Mouse (Mus musculus) hindbrain, postnatal 0 days (tissue): ENCODE results near the gene Tacr1. TPM values are rescaled to one million over a fixed set of nuclear protein-coding genes. Genes with fewer than 3 reads are reported as not detected.

Experiments
- ATAC-seq: fragments of 200-750 bp; cut with Nextera tagmentation; 2 replicates; pipeline ENCODE4 v1.8.0; 2017; ENCODE audit warnings: mild to moderate bottlenecking, moderate TSS enrichment, moderate library complexity
- DNase-seq: peaks from one replicate; pipeline ENCODE4 v3.0.0-alpha.2; 2015; ENCODE audit warnings: low spot score
- H3K27ac ChIP-seq: fragments of 300-500 bp; sonication (generic); 2 replicates; pipeline ENCODE4 v1.5.1; 2014; ENCODE audit warnings: mild to moderate bottlenecking
- H3K27me3 ChIP-seq: fragments of 300-500 bp; sonication (generic); 2 replicates; pipeline ENCODE4 v1.6.1; 2014; ENCODE audit warnings: low read length, mixed read lengths; ENCODE audit not compliant: insufficient read depth
- H3K36me3 ChIP-seq: fragments of 300-500 bp; sonication (generic); 2 replicates; pipeline ENCODE4 v1.6.1; 2014; ENCODE audit warnings: low read length, mixed read lengths; ENCODE audit not compliant: insufficient read depth
- H3K4me1 ChIP-seq: fragments of 300-500 bp; sonication (generic); 2 replicates; pipeline ENCODE4 v1.6.1; 2014; ENCODE audit warnings: antibody characterized with exemption, low read length, mixed read lengths; ENCODE audit not compliant: insufficient read depth
- H3K4me2 ChIP-seq: fragments of 300-500 bp; sonication (generic); 2 replicates; pipeline ENCODE4 v1.6.1; 2014; ENCODE audit warnings: low read depth, mild to moderate bottlenecking, low read length, moderate library complexity, mixed read lengths
- H3K4me3 ChIP-seq: fragments of 300-500 bp; sonication (generic); 2 replicates; pipeline ENCODE4 v1.5.1; 2014; ENCODE audit warnings: low read length
- H3K9ac ChIP-seq: fragments of 300-500 bp; sonication (generic); replicated peaks from 2 replicates; pipeline ENCODE4 v1.6.1; 2014; ENCODE audit warnings: mild to moderate bottlenecking, low read length, moderate library complexity, mixed read lengths
- H3K9me3 ChIP-seq: fragments of 300-500 bp; sonication (generic); 2 replicates; pipeline ENCODE4 v1.6.1; 2016; ENCODE audit warnings: low read length, mixed read lengths
- CTCF ChIP-seq: IDR thresholded peaks from 2 replicates; pipeline ENCODE4 v1.5.1; 2016; ENCODE audit warnings: antibody characterized with exemption, control low read depth, low read depth
- WGBS: fragments of 180-500 bp; shearing (Covaris S2); extraction: QIAGEN DNeasy Blood & Tissue Kit; methylation state at CpG from one replicate; pipeline ENCODE4 v1.1.7; 2014; 5-methylcytosine and 5-hydroxymethylcytosine counted together
- polyA plus RNA-seq: library from polyadenylated mRNA; unstranded; fragments of >200 nt; fragmentation: Nextera tagmentation; extraction: Ambion mirVana; gene quantifications from 2 replicates; pipeline ENCODE4 v1.2.1, GENCODE M21; 2015
- total RNA-seq: library from RNA; depleted of rRNA; stranded (reverse); fragments of >200 nt; gene quantifications from 2 replicates; pipeline ENCODE4 v1.2.3, GENCODE M21; 2014; rRNA removed

The Tacr1 gene
- total RNA-seq = 5.3 and 7.6 TPM in 2 replicates
- 2.4 and 2.9 TPM in 2 replicates for polyA plus RNA-seq

- no peak for TF ChIP-seq CTCF
- peak; percentile 86 for DNase-seq
- H3K4me1 ChIP-seq = no peaks in the 10 kb centered on the region
- H3K27ac ChIP-seq = no peak within 1 kb of the TSS
- H3K4me3 ChIP-seq = peak within 1 kb of the TSS; percentile 40
- no peaks in the 10 kb centered on the region for H3K9me3 ChIP-seq
- H3K4me2 ChIP-seq = peak within 1 kb of the TSS; percentile 80
- peak within 1 kb of the TSS; percentile 13; the same call in 1 of the 2 replicates for H3K9ac ChIP-seq
- under 1% methylated on average over 27 of the region's 28 CpGs for WGBS
- ATAC-seq = peak; percentile 89
- peaks cover 10% of the 10 kb centered on the region; the same call in 1 of the 2 replicates for H3K27me3 ChIP-seq
- H3K36me3 ChIP-seq = no peaks in the 10 kb centered on the region
Measured at GRCm38 (mm10) chr6:82401595-82402451, at the start of gene Tacr1. Gene Tacr1 (plus strand): TSS chr6:82402334.

GRCm38 (mm10) chr6:82376144-82376543, 26.0 kb upstream of the Tacr1 start:
- Histone ChIP-seq H3K9ac (no peak overlapping the region), H3K36me3 (no peaks in the 10 kb centered on the region), H3K4me1 (no peaks in the 10 kb centered on the region), H3K9me3 (no peaks in the 10 kb centered on the region), H3K27ac (no peak overlapping the region), H3K4me2 (no peak overlapping the region), H3K27me3 (no peaks in the 10 kb centered on the region), H3K4me3 (no peak overlapping the region)
- no peak for TF ChIP-seq CTCF
- 85% methylated on average over 3 of the region's 3 CpGs for WGBS
- ATAC-seq = no peak
- no peak for DNase-seq

GRCm38 (mm10) chr6:82383556-82383955, 18.6 kb upstream of the Tacr1 start:
- no peaks in the 10 kb centered on the region for H3K36me3 ChIP-seq
- H3K9ac ChIP-seq = no peak overlapping the region
- WGBS = 89% methylated on average over 5 of the region's 5 CpGs
- ATAC-seq (no peak), DNase-seq (no peak)
- H3K9me3 ChIP-seq = no peaks in the 10 kb centered on the region
- no peaks in the 10 kb centered on the region for H3K27me3 ChIP-seq
- H3K4me1 ChIP-seq = no peaks in the 10 kb centered on the region
- TF ChIP-seq CTCF = no peak
- no peak overlapping the region for H3K27ac ChIP-seq
- no peak overlapping the region for H3K4me2 ChIP-seq
- no peak overlapping the region for H3K4me3 ChIP-seq

GRCm38 (mm10) chr6:82402501-82403495, 664 bp downstream of the Tacr1 start:
- Histone ChIP-seq H3K4me2 (peak overlapping the region; percentile 80), H3K4me3 (peak overlapping the region; percentile 40), H3K9me3 (no peaks in the 10 kb centered on the region), H3K9ac (peak overlapping the region; percentile 13; the same call in 1 of the 2 replicates), H3K27ac (no peak overlapping the region), H3K27me3 (peaks cover 10% of the 10 kb centered on the region; the same call in 1 of the 2 replicates), H3K36me3 (no peaks in the 10 kb centered on the region), H3K4me1 (no peaks in the 10 kb centered on the region)
- peak; percentile 62 for ATAC-seq
- peak; percentile 75 for DNase-seq
- 1% methylated on average over 34 of the region's 34 CpGs for WGBS
- peak; percentile 71 for TF ChIP-seq CTCF

GRCm38 (mm10) chr6:82418367-82418766, 16.2 kb downstream of the Tacr1 start:
- Histone ChIP-seq H3K9me3 (no peaks in the 10 kb centered on the region), H3K4me1 (no peaks in the 10 kb centered on the region), H3K36me3 (no peaks in the 10 kb centered on the region), H3K27ac (no peak overlapping the region), H3K4me2 (no peak overlapping the region), H3K27me3 (no peaks in the 10 kb centered on the region), H3K4me3 (no peak overlapping the region), H3K9ac (no peak overlapping the region)
- TF ChIP-seq CTCF = peak; percentile 34; the same call in 1 of the 2 replicates
- 71% methylated on average over 6 of the region's 6 CpGs for WGBS
- no peak for ATAC-seq
- DNase-seq = peak; percentile 24

GRCm38 (mm10) chr6:82420222-82420621, 18.1 kb downstream of the Tacr1 start:
- no peak for TF ChIP-seq CTCF

More at GRCm38 (mm10) chr6:82420222-82420621, 18.1 kb downstream of the Tacr1 start:
- Histone ChIP-seq H3K9ac (no peak overlapping the region), H3K4me3 (no peak overlapping the region), H3K4me2 (no peak overlapping the region), H3K27ac (no peak overlapping the region), H3K9me3 (no peaks in the 10 kb centered on the region), H3K4me1 (no peaks in the 10 kb centered on the region), H3K27me3 (no peaks in the 10 kb centered on the region), H3K36me3 (no peaks in the 10 kb centered on the region)
- WGBS = 30% methylated on average over 4 of the region's 4 CpGs
- ATAC-seq (no peak), DNase-seq (peak; percentile 16)
